Mouse (Mus musculus) lung, embryonic 16.5 days (tissue): Measurements from ENCODE around the gene Actl6b. TPM values are rescaled to one million over a fixed set of nuclear protein-coding genes. Genes with fewer than 3 reads are reported as not detected.

ENCODE experiments used
- ATAC-seq: fragments of 200-750 bp; cut with Nextera tagmentation; 2 replicates; pipeline ENCODE4 v1.8.0; 2017; ENCODE audit warnings: low read depth, mild to moderate bottlenecking, moderate library complexity
- H3K27ac ChIP-seq: fragments of 300-500 bp; sonication (generic); 2 replicates; pipeline ENCODE4 v1.5.1; 2014; ENCODE audit warnings: mild to moderate bottlenecking, control low read depth, low read length
- H3K27me3 ChIP-seq: fragments of 300-500 bp; sonication (generic); 2 replicates; pipeline ENCODE4 v1.6.1; 2014; ENCODE audit warnings: low read depth, low read length, mixed read lengths; ENCODE audit not compliant: control insufficient read depth, insufficient read depth
- H3K36me3 ChIP-seq: fragments of 300-500 bp; sonication (generic); 2 replicates; pipeline ENCODE4 v1.6.1; 2014; ENCODE audit warnings: low read length; ENCODE audit not compliant: control insufficient read depth, insufficient read depth
- H3K4me1 ChIP-seq: fragments of 300-500 bp; sonication (generic); replicated peaks from 2 replicates; pipeline ENCODE4 v1.6.1; 2014; ENCODE audit warnings: low read length, mixed read lengths; ENCODE audit not compliant: control insufficient read depth, insufficient read depth
- H3K4me2 ChIP-seq: fragments of 300-500 bp; sonication (generic); 2 replicates; pipeline ENCODE4 v1.6.1; 2014; ENCODE audit warnings: low read depth, low read length, control low read depth
- H3K4me3 ChIP-seq: fragments of 300-500 bp; sonication (generic); 2 replicates; pipeline ENCODE4 v1.5.1; 2014; ENCODE audit warnings: mild to moderate bottlenecking, low read length, control low read depth
- H3K9ac ChIP-seq: fragments of 300-500 bp; sonication (generic); 2 replicates; pipeline ENCODE4 v1.6.1; 2014; ENCODE audit warnings: low read length, control low read depth
- H3K9me3 ChIP-seq: fragments of 300-500 bp; sonication (generic); 2 replicates; pipeline ENCODE4 v1.6.1; 2016; ENCODE audit warnings: low read length; ENCODE audit not compliant: control insufficient read depth
- WGBS: fragments of 180-500 bp; shearing (Covaris S2); extraction: QIAGEN DNeasy Blood & Tissue Kit; methylation state at CpG from one replicate; pipeline ENCODE4 v1.1.7; 2014; 5-methylcytosine and 5-hydroxymethylcytosine counted together
- polyA plus RNA-seq: library from polyadenylated mRNA; unstranded; fragments of >200 nt; fragmentation: Nextera tagmentation; extraction: Ambion mirVana; gene quantifications from 2 replicates; pipeline ENCODE4 v1.2.1, GENCODE M21; 2015

Actl6b gene
- polyA plus RNA-seq, 1 experiment from 2014 or later = 0.51 TPM

DNA sequence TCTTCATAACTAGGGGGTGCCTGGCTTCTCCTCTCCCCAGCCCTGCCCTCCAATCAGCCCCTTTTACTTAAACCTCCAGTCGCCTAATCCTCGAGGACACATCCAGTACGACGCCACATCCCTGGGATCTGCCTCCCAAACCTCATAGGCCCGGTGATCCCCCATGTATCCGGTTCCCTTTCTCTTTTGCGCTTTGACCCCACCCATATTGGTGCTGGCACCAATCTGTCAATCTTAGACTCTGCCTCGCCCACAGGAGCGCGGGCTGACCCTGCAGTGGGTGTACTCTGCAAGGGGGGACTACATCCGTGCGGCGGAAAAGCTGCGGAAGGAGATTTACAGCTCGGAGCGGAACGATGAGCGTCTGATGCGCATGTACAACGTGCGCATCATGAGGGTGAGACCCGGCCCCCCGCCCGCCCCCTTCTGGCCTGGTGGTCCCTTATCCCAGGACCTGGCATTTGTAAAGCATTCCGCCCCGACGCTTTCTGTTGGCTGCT, 30.4 kb downstream of the Actl6b start:
- peak overlapping the region; percentile 53 for H3K9ac ChIP-seq
- WGBS = 11% methylated on average over 27 of the region's 27 CpGs
- H3K27me3 ChIP-seq = peaks cover 3% of the 10 kb centered on the region; the same call in 1 of the 2 replicates
- H3K36me3 ChIP-seq = no peaks in the 10 kb centered on the region
- no peak overlapping the region for H3K27ac ChIP-seq
- H3K4me2 ChIP-seq = peak overlapping the region; percentile 59
- H3K9me3 ChIP-seq = no peaks in the 10 kb centered on the region
- peak overlapping the region; percentile 43 for H3K4me3 ChIP-seq
- peaks cover 6% of the 10 kb centered on the region; the same call in 1 of the 2 replicates for H3K4me1 ChIP-seq
- ATAC-seq = peak; percentile 65

DNA sequence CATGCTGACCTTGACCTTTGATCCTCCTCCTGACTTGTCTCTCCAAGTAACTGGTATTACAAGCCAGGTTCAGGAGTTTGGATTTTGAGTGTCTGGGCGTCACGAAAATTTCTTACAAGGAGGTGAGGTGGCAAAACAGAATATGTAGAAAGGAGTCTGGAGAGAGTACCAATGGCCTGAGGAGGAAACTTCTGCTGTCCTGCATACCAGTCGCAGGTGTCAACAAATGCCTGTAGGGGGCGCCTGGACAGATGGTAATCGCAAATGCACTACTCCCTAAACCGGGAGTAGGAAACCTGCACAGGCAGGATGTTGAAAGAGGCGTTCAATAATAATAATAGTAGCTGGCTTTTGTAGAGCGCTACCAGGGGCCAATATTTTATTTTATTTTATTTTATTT, 31.7 kb downstream of the Actl6b start:
- Histone ChIP-seq H3K27ac (no peak overlapping the region), H3K4me1 (peaks cover 6% of the 10 kb centered on the region; the same call in 1 of the 2 replicates), H3K36me3 (no peaks in the 10 kb centered on the region), H3K9me3 (no peaks in the 10 kb centered on the region), H3K4me3 (no peak overlapping the region), H3K9ac (no peak overlapping the region), H3K27me3 (peaks cover 3% of the 10 kb centered on the region; the same call in 1 of the 2 replicates), H3K4me2 (no peak overlapping the region)
- no peak for ATAC-seq
- 27% methylated on average over 8 of the region's 8 CpGs for WGBS

DNA sequence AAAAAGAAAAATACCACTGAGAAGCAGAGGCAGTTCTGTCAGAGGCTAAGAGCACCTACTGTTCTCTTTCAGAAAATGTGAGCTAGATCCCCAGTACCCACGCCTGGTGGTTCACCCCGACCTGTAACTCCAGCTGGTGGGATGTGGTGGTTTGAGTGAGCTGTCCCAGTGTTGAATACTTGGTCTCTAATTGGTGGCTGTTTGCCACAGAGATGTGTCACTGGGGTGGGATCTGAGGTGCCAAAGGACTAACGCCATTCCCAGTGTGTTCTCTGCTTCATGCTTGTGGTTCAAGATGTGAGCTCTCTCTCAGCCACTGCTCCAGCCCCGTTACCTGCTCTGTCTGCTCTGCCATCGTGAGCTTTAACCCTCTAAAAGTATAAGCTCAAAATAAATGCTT, 37.2 kb downstream of the Actl6b start:
- Histone ChIP-seq H3K4me1 (no peaks in the 10 kb centered on the region), H3K36me3 (no peaks in the 10 kb centered on the region), H3K4me2 (no peak overlapping the region), H3K27ac (no peak overlapping the region), H3K27me3 (no peaks in the 10 kb centered on the region), H3K9ac (no peak overlapping the region), H3K9me3 (no peaks in the 10 kb centered on the region), H3K4me3 (no peak overlapping the region)
- ATAC-seq = no peak
- WGBS = 74% methylated on average over 5 of the region's 5 CpGs

DNA sequence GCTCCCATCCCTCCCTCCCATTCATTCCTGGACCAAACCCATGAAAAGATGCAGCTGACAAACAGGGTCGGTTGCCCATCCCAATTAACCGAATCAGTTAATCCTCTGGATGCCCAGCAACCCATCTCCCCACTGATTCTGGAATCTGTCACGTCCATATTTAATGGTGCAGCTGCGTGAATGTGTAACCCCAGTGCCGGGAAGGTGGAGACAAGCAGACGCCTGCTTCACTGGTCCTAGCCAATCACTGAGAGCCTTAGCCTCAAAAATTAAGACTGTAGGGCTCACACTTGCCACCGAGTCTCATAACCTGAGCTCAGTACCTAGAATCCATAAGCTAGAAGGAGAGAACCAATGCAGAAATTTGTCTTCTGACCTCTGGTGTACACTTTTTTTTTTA, 42.6 kb downstream of the Actl6b start:
- Histone ChIP-seq H3K36me3 (no peaks in the 10 kb centered on the region), H3K4me3 (no peak overlapping the region), H3K4me1 (peaks cover 13% of the 10 kb centered on the region), H3K4me2 (no peak overlapping the region), H3K9me3 (no peaks in the 10 kb centered on the region), H3K9ac (no peak overlapping the region), H3K27me3 (no peaks in the 10 kb centered on the region), H3K27ac (no peak overlapping the region)
- 81% methylated on average over 7 of the region's 7 CpGs for WGBS
- ATAC-seq = no peak

DNA sequence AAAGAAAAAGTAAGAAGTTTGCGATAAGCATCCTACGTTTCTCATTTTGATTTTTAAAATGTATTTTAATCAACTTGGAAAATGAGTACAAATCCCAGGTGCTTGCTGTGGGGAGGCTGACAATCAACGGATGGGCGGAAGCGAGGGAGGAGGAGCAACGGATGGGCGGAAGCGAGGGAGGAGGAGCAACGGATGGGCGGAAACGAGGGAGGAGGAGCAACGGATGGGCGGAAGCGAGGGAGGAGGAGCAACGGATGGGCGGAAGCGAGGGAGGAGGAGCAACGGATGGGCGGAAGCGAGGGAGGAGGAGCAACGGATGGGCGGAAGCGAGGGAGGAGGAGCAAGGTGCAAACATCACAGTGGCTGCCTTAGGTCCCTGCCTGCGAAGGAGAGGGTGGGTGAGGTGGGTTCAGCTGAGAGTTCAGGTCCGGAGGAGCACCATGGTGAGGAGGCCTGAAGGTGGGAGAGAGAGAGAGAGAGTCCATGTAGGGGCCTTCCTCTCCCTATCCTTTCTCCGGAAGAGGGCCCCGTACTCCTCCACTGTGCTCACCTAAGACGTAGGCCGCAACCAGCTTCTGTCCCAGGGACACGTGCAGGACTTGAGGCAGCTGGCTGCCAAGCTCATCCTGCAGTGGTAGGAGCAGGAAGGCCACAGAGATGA, 43.4 kb downstream of the Actl6b start:
- Histone ChIP-seq H3K27me3 (no peaks in the 10 kb centered on the region), H3K27ac (no peak overlapping the region), H3K9me3 (no peaks in the 10 kb centered on the region), H3K9ac (peak overlapping the region; percentile 14; the same call in 1 of the 2 replicates), H3K36me3 (no peaks in the 10 kb centered on the region), H3K4me3 (peak overlapping the region; percentile 15; the same call in 1 of the 2 replicates), H3K4me1 (peaks cover 13% of the 10 kb centered on the region), H3K4me2 (peak overlapping the region; percentile 35)
- no peak for ATAC-seq
- 36% methylated on average over 30 of the region's 30 CpGs for WGBS

DNA sequence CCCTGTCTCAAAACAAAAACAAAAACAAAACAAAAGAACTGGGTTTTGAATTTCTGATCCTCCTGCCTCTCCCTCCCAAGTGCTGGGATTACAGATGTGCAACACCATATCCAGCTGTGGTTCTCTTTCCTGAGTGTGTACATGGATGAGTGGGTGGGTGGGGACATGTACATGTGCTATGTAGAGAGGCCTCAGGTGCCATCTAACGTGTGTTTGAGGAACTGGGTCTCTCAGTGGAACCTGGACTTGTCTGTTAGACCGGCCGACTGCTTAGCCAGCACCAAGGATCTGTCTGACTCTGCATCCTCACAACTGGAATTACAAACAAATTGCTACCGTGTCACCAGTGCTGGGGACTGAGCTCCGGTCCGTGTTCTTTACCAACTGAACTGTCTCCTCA, 44.3 kb downstream of the Actl6b start:
- ATAC-seq = no peak
- no peaks in the 10 kb centered on the region for H3K27me3 ChIP-seq
- no peak overlapping the region for H3K27ac ChIP-seq
- H3K4me2 ChIP-seq = no peak overlapping the region
- 88% methylated on average over 6 of the region's 6 CpGs for WGBS
- peaks cover 17% of the 10 kb centered on the region for H3K4me1 ChIP-seq
- H3K9me3 ChIP-seq = no peaks in the 10 kb centered on the region
- no peak overlapping the region for H3K9ac ChIP-seq
- no peak overlapping the region for H3K4me3 ChIP-seq
- H3K36me3 ChIP-seq = no peaks in the 10 kb centered on the region

DNA sequence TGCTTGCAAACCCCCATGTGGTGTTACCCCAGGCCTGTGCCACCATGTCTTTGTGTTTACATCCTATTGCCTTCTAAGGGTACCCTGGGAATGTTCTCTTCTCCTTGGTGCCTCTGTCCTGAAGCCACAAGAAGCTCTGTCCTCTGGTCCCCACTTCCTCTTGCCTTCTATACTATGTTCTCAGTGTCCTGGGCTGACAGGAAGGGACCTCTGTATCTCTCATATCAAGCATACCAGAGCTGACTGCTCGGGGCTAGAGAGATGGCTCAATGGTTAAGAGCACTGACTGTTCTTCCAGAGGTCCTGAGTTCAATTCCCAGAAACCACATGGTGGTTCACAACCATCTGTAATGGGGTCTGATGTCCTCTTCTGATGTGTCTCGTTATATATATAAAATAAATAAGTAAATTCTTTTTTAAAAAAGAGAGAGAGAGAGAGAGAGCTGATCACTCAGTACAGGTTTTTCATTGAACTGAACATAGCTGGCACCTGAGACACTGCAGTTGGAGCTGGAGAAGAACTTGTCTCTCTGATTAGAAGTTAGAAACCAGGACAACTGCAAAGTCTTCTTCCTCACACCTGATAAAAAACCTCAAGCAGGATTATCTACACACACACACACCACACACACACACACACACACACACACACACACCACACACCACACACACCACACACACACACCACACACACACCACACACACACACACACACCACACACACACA, 44.9 kb downstream of the Actl6b start:
- ATAC-seq = no peak
- Histone ChIP-seq H3K4me2 (no peak overlapping the region), H3K27ac (no peak overlapping the region), H3K4me1 (peaks cover 19% of the 10 kb centered on the region), H3K27me3 (no peaks in the 10 kb centered on the region), H3K9me3 (no peaks in the 10 kb centered on the region), H3K36me3 (no peaks in the 10 kb centered on the region), H3K9ac (no peak overlapping the region), H3K4me3 (no peak overlapping the region)
- WGBS = 69% methylated on average over 2 of the region's 2 CpGs

DNA sequence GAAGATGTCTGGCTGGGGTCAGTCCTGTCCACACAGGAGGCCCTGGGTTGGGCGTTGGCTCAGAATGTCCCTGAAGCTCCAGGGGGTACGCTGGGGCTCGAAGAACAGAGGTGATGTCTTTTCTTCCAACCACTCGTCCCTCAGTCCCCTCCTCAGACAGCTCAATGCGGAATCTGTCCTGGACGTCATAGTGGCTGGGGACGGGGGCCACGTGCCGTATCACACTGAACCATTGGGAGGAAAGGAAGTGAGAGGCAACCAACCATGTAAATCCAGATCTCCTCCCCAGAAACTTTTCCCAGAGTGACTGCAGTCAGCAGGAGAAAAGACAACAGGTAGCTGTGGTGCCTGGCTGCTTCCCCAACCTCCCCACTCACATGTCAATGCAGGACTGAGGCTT, 46.3 kb downstream of the Actl6b start:
- H3K4me3 ChIP-seq = peak overlapping the region; percentile 78
- peak overlapping the region; percentile 93 for H3K9ac ChIP-seq
- H3K27me3 ChIP-seq = no peaks in the 10 kb centered on the region
- no peaks in the 10 kb centered on the region for H3K36me3 ChIP-seq
- ATAC-seq = no peak
- peaks cover 19% of the 10 kb centered on the region for H3K4me1 ChIP-seq
- H3K9me3 ChIP-seq = no peaks in the 10 kb centered on the region
- peak overlapping the region; percentile 95 for H3K4me2 ChIP-seq
- 50% methylated on average over 9 of the region's 9 CpGs for WGBS
- H3K27ac ChIP-seq = 0 out of 2 replicates have a peak overlapping the region, but pooled peaks have one; percentile 37

DNA sequence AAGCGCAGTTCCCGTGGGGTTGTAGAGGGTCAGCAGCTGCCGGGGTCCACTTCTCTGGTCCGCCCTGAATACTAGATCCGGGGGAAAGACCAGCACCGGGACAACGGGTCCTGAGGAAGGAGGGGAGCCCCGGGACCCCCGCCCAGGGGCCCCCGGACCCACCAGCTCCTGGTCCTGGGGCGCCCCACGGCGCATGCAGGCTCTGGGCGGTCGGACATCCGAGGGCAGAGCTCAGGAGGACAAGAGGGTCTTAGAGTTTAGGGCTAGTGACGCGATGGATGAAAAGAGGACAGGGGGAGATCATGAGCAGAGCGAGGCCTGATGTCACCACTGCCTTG, 46.9 kb downstream of the Actl6b start:
- Histone ChIP-seq H3K27ac (peak overlapping the region; percentile 37; the same call in 1 of the 2 replicates), H3K4me3 (peak overlapping the region; percentile 78)
- WGBS = under 1% methylated on average over 19 of the region's 19 CpGs

More for the DNA sequence above, 46.9 kb downstream of the Actl6b start:
- no peaks in the 10 kb centered on the region for H3K9me3 ChIP-seq
- peaks cover 19% of the 10 kb centered on the region for H3K4me1 ChIP-seq
- peak; percentile 6 for ATAC-seq
- H3K9ac ChIP-seq = peak overlapping the region; percentile 93
- H3K4me2 ChIP-seq = peak overlapping the region; percentile 95
- no peaks in the 10 kb centered on the region for H3K27me3 ChIP-seq
- H3K36me3 ChIP-seq = no peaks in the 10 kb centered on the region
